Mouse (Mus musculus) limb, embryonic 13.5 days (tissue): ENCODE results near the gene Sec1. TPM values are rescaled to one million over a fixed set of nuclear protein-coding genes. Genes with fewer than 3 reads are reported as not detected.

Experiments
- ATAC-seq: fragments of 200-750 bp; cut with Nextera tagmentation; 2 replicates; pipeline ENCODE4 v1.8.0; 2017; ENCODE audit warnings: low read depth, moderate number of reproducible peaks, moderate TSS enrichment; ENCODE audit not compliant: low FRiP score
- H3K27ac ChIP-seq: fragments of 300-500 bp; sonication (generic); 2 replicates; pipeline ENCODE4 v1.5.1; 2015; ENCODE audit warnings: inconsistent platforms, mild to moderate bottlenecking, moderate library complexity
- H3K27me3 ChIP-seq: fragments of 300-500 bp; sonication (generic); 2 replicates; pipeline ENCODE4 v1.6.1; 2015; ENCODE audit warnings: mild to moderate bottlenecking, inconsistent platforms
- H3K36me3 ChIP-seq: fragments of 300-500 bp; sonication (generic); 2 replicates; pipeline ENCODE4 v1.6.1; 2015; ENCODE audit warnings: inconsistent platforms, mild to moderate bottlenecking, moderate library complexity
- H3K4me1 ChIP-seq: fragments of 300-500 bp; sonication (generic); 2 replicates; pipeline ENCODE4 v1.6.1; 2015; ENCODE audit warnings: inconsistent platforms
- H3K4me2 ChIP-seq: fragments of 300-500 bp; sonication (generic); replicated peaks from 2 replicates; pipeline ENCODE4 v1.6.1; 2015; ENCODE audit warnings: inconsistent platforms, mild to moderate bottlenecking, moderate library complexity
- H3K4me3 ChIP-seq: fragments of 300-500 bp; sonication (generic); 2 replicates; pipeline ENCODE4 v1.5.1; 2015; ENCODE audit warnings: moderate library complexity, mild to moderate bottlenecking, inconsistent platforms
- H3K9ac ChIP-seq: fragments of 300-500 bp; sonication (generic); 2 replicates; pipeline ENCODE4 v1.6.1; 2015; ENCODE audit warnings: mild to moderate bottlenecking, inconsistent platforms
- H3K9me3 ChIP-seq: fragments of 300-500 bp; sonication (generic); 2 replicates; pipeline ENCODE4 v1.6.1; 2016; ENCODE audit warnings: inconsistent platforms
- WGBS: fragments of 180-500 bp; shearing (Covaris S2); methylation state at CpG from one replicate; pipeline ENCODE4 v1.1.7; 2015; 5-methylcytosine and 5-hydroxymethylcytosine counted together
- polyA plus RNA-seq: library from polyadenylated mRNA; unstranded; fragments of >200 nt; fragmentation: Nextera tagmentation; extraction: Ambion mirVana; gene quantifications from 2 replicates; pipeline ENCODE4 v1.2.1, GENCODE M21; 2015

The Sec1 gene
- polyA plus RNA-seq, 1 experiment from 2014 or later: 0.45 TPM

GRCm38 (mm10) chr7:45641391-45642040 lies 52.7 kb downstream of the Sec1 start:
- Histone ChIP-seq H3K4me2 (peak overlapping the region; percentile 80), H3K9me3 (0 out of 2 replicates have a peak, but pooled peaks cover 6% of the 10 kb centered on the region), H3K36me3 (peaks cover 5% of the 10 kb centered on the region), H3K9ac (peak overlapping the region; percentile 39), H3K4me3 (peak overlapping the region; percentile 55), H3K27me3 (no peaks in the 10 kb centered on the region), H3K27ac (peak overlapping the region; percentile 94), H3K4me1 (peaks cover 43% of the 10 kb centered on the region)
- no peak for ATAC-seq
- WGBS: 51% methylated on average over 12 of the region's 17 CpGs

DNA sequence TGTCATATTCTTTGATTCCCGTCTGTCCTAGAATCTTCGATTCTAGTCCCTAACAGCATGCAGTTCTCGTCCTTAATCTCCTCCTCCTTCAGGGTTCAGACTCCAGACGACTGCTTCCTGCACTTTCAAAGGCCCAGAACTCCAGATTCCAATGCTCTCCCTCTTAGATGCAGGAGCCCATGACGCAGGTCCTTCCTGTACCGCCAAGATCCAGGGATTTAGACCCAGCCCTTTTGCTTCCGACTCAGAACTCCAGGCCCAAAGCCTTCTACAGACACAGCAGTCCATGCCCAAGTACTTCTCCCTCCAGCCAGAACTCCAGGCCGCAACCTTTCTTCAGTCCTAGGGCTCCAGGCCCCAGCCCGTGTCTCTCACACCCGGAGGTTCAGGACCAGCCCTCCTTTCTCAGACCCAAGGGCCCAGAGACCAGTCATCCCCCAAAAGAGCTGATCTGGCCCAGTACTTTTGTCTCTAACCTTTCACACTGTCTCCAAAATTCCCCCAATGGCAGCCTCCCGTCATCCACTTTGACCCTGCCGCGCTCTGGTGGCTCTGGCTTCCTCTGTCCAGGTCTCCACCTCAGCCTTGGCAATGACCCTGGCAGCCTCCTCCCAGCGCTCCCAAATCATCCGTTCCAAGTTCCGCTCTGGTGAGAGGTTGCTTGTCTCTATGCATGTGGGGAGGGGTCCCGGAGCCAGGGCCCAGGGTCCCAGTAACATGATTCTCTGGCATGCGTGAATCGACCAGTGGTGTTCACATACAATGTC lies 53.8 kb downstream of the Sec1 start:
- 0 out of 2 replicates have a peak overlapping the region, but pooled peaks have one; percentile 55 for H3K4me3 ChIP-seq
- no peak for ATAC-seq
- H3K27me3 ChIP-seq: no peaks in the 10 kb centered on the region
- 75% methylated on average over 19 of the region's 19 CpGs for WGBS
- H3K9ac ChIP-seq: peak overlapping the region; percentile 3
- peak overlapping the region; percentile 80 for H3K4me2 ChIP-seq
- H3K27ac ChIP-seq: peak overlapping the region; percentile 58; the same call in 1 of the 2 replicates
- peaks cover 17% of the 10 kb centered on the region for H3K36me3 ChIP-seq
- H3K9me3 ChIP-seq: 0 out of 2 replicates have a peak, but pooled peaks cover 12% of the 10 kb centered on the region
- peaks cover 43% of the 10 kb centered on the region for H3K4me1 ChIP-seq

GRCm38 (mm10) chr7:45639561-45640027 lies 54.6 kb downstream of the Sec1 start, which contains the start of gene Mamstr:
Gene Mamstr, plus strand, starts transcription at chr7:45639977.
- Histone ChIP-seq H3K4me2 (peak within 1 kb of the TSS; percentile 80), H3K9ac (peak within 1 kb of the TSS; percentile 3), H3K36me3 (peaks cover 17% of the 10 kb centered on the region), H3K4me3 (peak within 1 kb of the TSS; percentile 55; the same call in 1 of the 2 replicates), H3K9me3 (0 out of 2 replicates have a peak, but pooled peaks cover 12% of the 10 kb centered on the region), H3K27me3 (no peaks in the 10 kb centered on the region), H3K4me1 (peaks cover 41% of the 10 kb centered on the region), H3K27ac (peak within 1 kb of the TSS; percentile 58; the same call in 1 of the 2 replicates)
- WGBS: 24% methylated on average over 19 of the region's 19 CpGs
- ATAC-seq: no peak

- WGBS: 17% methylated on average over 29 of the region's 29 CpGs
- Histone ChIP-seq H3K9me3 (0 out of 2 replicates have a peak, but pooled peaks cover 12% of the 10 kb centered on the region), H3K4me2 (peak overlapping the region; percentile 62), H3K9ac (peak overlapping the region; percentile 52), H3K27me3 (no peaks in the 10 kb centered on the region), H3K4me3 (peak overlapping the region; percentile 35), H3K4me1 (peaks cover 34% of the 10 kb centered on the region), H3K27ac (no peak overlapping the region), H3K36me3 (peaks cover 17% of the 10 kb centered on the region)
- peak; percentile 81 for ATAC-seq
These were observed 55.4 kb downstream of the Sec1 start for GRCm38 (mm10) chr7:45638623-45639401.

DNA sequence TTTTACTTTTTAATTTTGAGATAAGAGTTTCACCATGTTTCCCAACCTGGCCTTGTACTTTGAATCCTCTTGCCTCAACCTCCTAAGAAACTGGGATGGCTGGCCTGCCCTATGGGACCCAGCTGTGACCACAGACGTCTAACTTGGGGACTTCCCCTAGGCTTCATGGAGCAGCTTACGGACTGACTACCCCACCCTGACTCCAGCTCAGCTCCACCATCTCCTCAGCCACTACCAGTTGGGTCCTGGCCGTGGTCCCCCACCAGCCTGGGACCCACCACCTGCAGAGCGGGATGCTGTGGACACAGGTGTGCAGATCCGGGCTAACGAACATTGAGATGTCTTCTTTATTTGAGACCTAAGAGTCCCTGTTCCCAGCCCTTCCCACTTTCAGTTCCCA lies 56.5 kb downstream of the Sec1 start:
- Histone ChIP-seq H3K9me3 (0 out of 2 replicates have a peak, but pooled peaks cover 12% of the 10 kb centered on the region), H3K27me3 (peaks cover 7% of the 10 kb centered on the region), H3K4me1 (peaks cover 32% of the 10 kb centered on the region), H3K9ac (no peak overlapping the region), H3K4me2 (peak overlapping the region; percentile 62; the same call in 1 of the 2 replicates), H3K27ac (no peak overlapping the region), H3K36me3 (peaks cover 17% of the 10 kb centered on the region), H3K4me3 (no peak overlapping the region)
- WGBS: 93% methylated on average over 6 of the region's 6 CpGs
- no peak for ATAC-seq

DNA sequence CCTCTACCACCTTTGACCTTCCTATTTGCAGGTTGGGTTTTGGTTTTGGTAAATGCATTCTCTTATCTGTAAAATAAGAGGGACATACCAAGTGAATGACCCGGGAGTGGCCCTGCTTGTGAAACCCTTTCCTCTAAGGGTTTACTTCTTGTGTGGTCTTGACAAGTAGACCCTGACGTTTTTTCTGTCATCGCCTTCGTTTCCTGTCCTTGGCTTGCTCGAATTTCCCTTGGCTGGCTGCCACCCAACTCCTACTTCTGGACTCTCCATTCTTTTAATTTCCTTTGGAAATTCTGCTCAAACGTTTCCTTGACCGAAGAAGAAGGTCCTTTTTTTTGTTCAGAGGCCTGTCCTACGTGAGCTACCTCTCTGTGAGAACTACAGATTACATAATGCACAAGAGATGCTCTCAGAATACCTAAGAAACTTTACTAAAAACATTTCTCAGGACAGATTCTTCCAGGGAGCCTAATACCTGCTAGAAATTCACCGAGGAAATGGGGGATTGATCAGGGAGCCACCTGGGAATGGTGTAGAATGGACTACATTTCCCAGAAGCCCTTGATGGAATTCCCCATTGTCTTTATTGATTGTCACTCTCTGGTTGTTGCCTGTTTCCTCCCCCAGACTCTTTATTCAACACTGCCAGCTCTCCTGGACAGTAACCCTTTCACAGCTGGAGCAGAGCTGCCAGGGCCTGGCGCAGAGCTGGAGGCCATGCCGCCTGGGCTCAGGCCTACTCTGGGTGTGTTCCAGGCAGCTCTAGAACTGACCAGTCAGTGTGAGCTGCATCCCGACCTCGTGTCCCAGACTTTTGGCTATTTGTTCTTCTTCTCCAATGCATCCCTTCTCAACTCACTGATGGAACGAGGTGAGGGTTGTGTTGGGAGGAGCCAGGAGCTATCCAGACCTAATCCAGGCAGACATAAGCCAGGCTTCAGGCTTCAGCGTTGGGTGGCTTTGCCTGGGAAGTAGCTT lies 58.2 kb downstream of the Sec1 start:
- Histone ChIP-seq H3K27me3 (peaks cover 15% of the 10 kb centered on the region), H3K4me1 (peaks cover 22% of the 10 kb centered on the region), H3K36me3 (peaks cover 17% of the 10 kb centered on the region), H3K9me3 (0 out of 2 replicates have a peak, but pooled peaks cover 12% of the 10 kb centered on the region), H3K9ac (no peak overlapping the region), H3K27ac (0 out of 2 replicates have a peak overlapping the region, but pooled peaks have one; percentile 28), H3K4me3 (no peak overlapping the region), H3K4me2 (no peak overlapping the region)
- ATAC-seq: no peak
- WGBS: 76% methylated on average over 15 of the region's 15 CpGs

DNA sequence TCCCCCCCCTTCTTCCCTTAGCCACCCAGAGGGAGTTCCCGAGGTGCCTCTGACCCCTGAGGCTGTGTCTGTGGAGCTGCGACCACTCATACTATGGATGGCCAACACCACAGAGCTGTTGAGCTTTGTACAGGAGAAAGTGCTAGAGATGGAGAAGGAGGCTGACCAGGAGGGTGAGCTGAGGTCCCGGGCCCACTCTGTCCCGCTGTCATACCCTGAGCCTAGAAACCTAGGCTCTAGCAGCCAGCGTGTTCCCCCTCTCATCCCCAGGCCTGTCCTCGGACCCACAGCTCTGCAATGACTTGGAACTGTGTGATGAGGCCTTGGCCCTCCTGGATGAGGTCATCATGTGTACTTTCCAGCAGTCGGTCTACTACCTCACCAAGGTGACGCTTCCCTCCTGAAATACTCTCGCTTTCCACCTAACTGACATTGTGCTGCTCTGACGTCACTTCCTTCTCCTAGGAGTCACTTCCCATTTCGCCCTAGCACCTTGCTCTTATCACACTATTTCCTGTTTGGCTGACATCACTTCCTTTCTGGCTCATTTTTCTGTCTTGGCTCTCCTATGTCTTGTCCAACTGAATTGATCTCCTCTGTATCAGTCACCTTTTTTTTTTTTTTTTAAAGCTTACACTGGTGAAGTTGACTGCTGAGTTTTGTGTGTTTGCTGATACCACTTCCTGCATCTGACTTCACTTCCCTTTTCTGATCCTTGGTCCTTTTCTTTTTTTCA lies 59.1 kb downstream of the Sec1 start:
- WGBS: 83% methylated on average over 11 of the region's 11 CpGs
- H3K27ac ChIP-seq: no peak overlapping the region

GRCm38 (mm10) chr7:45632499-45632898 lies 61.7 kb downstream of the Sec1 start:
- Histone ChIP-seq H3K36me3 (peaks cover 17% of the 10 kb centered on the region), H3K9ac (peak overlapping the region; percentile 66), H3K27ac (no peak overlapping the region; the same call in 1 of the 2 replicates), H3K4me2 (peak overlapping the region; percentile 62), H3K27me3 (peaks cover 35% of the 10 kb centered on the region), H3K4me1 (peaks cover 14% of the 10 kb centered on the region; the same call in 1 of the 2 replicates), H3K4me3 (peak overlapping the region; percentile 34), H3K9me3 (0 out of 2 replicates have a peak, but pooled peaks cover 12% of the 10 kb centered on the region)
- ATAC-seq: no peak
- 13% methylated on average over 35 of the region's 35 CpGs for WGBS

More for the DNA sequence above, 59.1 kb downstream of the Sec1 start:
- Histone ChIP-seq H3K27me3 (peaks cover 17% of the 10 kb centered on the region), H3K4me1 (peaks cover 18% of the 10 kb centered on the region), H3K4me3 (no peak overlapping the region), H3K4me2 (no peak overlapping the region), H3K9ac (no peak overlapping the region), H3K36me3 (peaks cover 17% of the 10 kb centered on the region), H3K9me3 (0 out of 2 replicates have a peak, but pooled peaks cover 12% of the 10 kb centered on the region)
- no peak for ATAC-seq

GRCm38 (mm10) chr7:45630064-45630907 lies 63.9 kb downstream of the Sec1 start:
- peaks cover 14% of the 10 kb centered on the region; the same call in 1 of the 2 replicates for H3K4me1 ChIP-seq
- no peak overlapping the region for H3K4me3 ChIP-seq
- H3K9ac ChIP-seq: no peak overlapping the region
- no peak overlapping the region for H3K27ac ChIP-seq
- peaks cover 43% of the 10 kb centered on the region for H3K27me3 ChIP-seq
- H3K36me3 ChIP-seq: no peaks in the 10 kb centered on the region
- no peak overlapping the region for H3K4me2 ChIP-seq
- no peak for ATAC-seq
- WGBS: 75% methylated on average over 23 of the region's 23 CpGs
- no peaks in the 10 kb centered on the region for H3K9me3 ChIP-seq
